Mouse (Mus musculus): ENCODE results near the gene Nanos1. TPM values are rescaled to one million over a fixed set of nuclear protein-coding genes. Genes with fewer than 3 reads are reported as not detected.

Nanos1 gene
- 1.2 and 1.5 TPM in 2 replicates for polyA plus RNA-seq (2014; fragmentation: Nextera tagmentation; extraction: Ambion mirVana)

DNA sequence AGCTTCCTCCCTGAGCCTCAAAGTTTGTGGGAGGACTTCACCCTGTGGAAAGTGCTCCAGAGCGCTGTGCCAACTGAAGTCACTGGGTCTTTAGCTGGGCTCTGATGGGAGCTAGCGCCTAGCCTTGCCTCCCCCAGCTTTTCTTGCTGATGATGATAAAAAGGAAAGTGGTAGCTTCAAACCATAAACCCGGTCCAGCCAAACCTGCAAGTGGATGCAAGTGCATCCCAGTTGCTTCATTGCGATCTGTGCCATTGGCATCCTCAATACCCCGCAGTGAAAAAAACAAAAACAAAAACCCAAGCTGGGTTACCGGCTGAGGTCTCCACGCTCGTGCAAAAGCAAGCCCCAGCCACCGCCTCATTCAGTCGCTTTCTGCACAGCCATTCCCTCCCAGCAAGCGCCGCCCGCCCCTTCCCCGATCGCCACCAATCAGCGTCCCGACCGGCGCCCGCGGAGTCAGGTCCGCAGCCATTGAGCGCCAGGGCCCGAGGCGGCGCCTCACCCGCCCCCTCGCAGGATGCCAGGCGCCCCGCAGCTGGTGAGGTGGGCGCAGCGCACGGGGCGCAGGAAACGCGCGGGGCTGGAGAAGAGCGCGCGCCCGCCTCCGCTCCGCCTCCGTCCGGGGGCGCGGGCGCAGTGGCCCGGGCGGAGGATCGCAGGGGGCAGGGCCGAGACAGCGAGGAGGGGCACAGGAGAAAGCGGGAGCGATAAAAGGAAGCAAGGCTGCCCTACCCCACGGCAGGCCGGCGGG, at the start of gene Nanos1:
TSS of gene Nanos1 (plus strand) at position 550 of the 754 bp plus-strand sequence.
- ATAC-seq (replicated peaks; ENCODE audit: low FRiP score, low TSS enrichment, low read depth) = peak; percentile 88
- Histone ChIP-seq H3K9ac (ENCODE audit: low read length) (peak within 1 kb of the TSS; percentile 55), H3K27me3 (replicated peaks; ENCODE audit: control insufficient read depth, insufficient read depth, low read length) (0 out of 2 replicates have a peak, but pooled peaks cover 8% of the 10 kb centered on the region), H3K36me3 (ENCODE audit: control insufficient read depth, insufficient read depth, low read length) (peaks cover 8% of the 10 kb centered on the region), H3K27ac (ENCODE audit: low read depth) (0 out of 2 replicates have a peak within 1 kb of the TSS, but pooled peaks have one; percentile 22), H3K9me3 (ENCODE audit: control insufficient read depth, low read length) (no peaks in the 10 kb centered on the region), H3K4me2 (ENCODE audit: low read length) (peak within 1 kb of the TSS; percentile 100), H3K4me3 (ENCODE audit: low read depth, low read length) (peak within 1 kb of the TSS; percentile 71), H3K4me1 (replicated peaks; ENCODE audit: control insufficient read depth, insufficient read depth, low read length) (peaks cover 7% of the 10 kb centered on the region; the same call in 1 of the 2 replicates)
- WGBS = under 1% methylated on average over 53 of the region's 58 CpGs
- peak; percentile 92 for DNase-seq (ENCODE audit: low spot score)

GRCm38 (mm10) chr19:60709193-60709900, 46.4 kb upstream of the Nanos1 start:
- Histone ChIP-seq H3K9ac (ENCODE audit: low read length) (no peak overlapping the region), H3K4me1 (replicated peaks; ENCODE audit: control insufficient read depth, insufficient read depth, low read length) (no peaks in the 10 kb centered on the region), H3K27me3 (replicated peaks; ENCODE audit: control insufficient read depth, insufficient read depth, low read length) (no peaks in the 10 kb centered on the region), H3K36me3 (ENCODE audit: control insufficient read depth, insufficient read depth, low read length) (no peaks in the 10 kb centered on the region), H3K9me3 (ENCODE audit: control insufficient read depth, low read length) (no peaks in the 10 kb centered on the region), H3K4me3 (ENCODE audit: low read depth, low read length) (no peak overlapping the region), H3K4me2 (ENCODE audit: low read length) (no peak overlapping the region), H3K27ac (ENCODE audit: low read depth) (no peak overlapping the region)
- ATAC-seq (replicated peaks; ENCODE audit: low FRiP score, low TSS enrichment, low read depth) (no peak), DNase-seq (ENCODE audit: low spot score) (no peak)
- WGBS = 74% methylated on average over 4 of the region's 4 CpGs

GRCm38 (mm10) chr19:60710196-60710595, 45.6 kb upstream of the Nanos1 start:
- no peak overlapping the region for H3K9ac ChIP-seq (ENCODE audit: low read length)
- DNase-seq (ENCODE audit: low spot score) = no peak
- H3K4me1 ChIP-seq (replicated peaks; ENCODE audit: control insufficient read depth, insufficient read depth, low read length) = no peaks in the 10 kb centered on the region
- H3K9me3 ChIP-seq (ENCODE audit: control insufficient read depth, low read length) = no peaks in the 10 kb centered on the region
- H3K4me2 ChIP-seq (ENCODE audit: low read length) = no peak overlapping the region
- WGBS = 45% methylated on average over 3 of the region's 3 CpGs
- H3K27me3 ChIP-seq (replicated peaks; ENCODE audit: control insufficient read depth, insufficient read depth, low read length) = no peaks in the 10 kb centered on the region
- no peak overlapping the region for H3K4me3 ChIP-seq (ENCODE audit: low read depth, low read length)
- no peaks in the 10 kb centered on the region for H3K36me3 ChIP-seq (ENCODE audit: control insufficient read depth, insufficient read depth, low read length)
- no peak overlapping the region for H3K27ac ChIP-seq (ENCODE audit: low read depth)
- no peak for ATAC-seq (replicated peaks; ENCODE audit: low FRiP score, low TSS enrichment, low read depth)

GRCm38 (mm10) chr19:60712577-60712976, 43.2 kb upstream of the Nanos1 start:
- ATAC-seq (replicated peaks; ENCODE audit: low FRiP score, low TSS enrichment, low read depth) (no peak), DNase-seq (ENCODE audit: low spot score) (no peak)
- Histone ChIP-seq H3K4me1 (replicated peaks; ENCODE audit: control insufficient read depth, insufficient read depth, low read length) (no peaks in the 10 kb centered on the region), H3K4me3 (ENCODE audit: low read depth, low read length) (no peak overlapping the region), H3K4me2 (ENCODE audit: low read length) (no peak overlapping the region), H3K27ac (ENCODE audit: low read depth) (no peak overlapping the region), H3K9ac (ENCODE audit: low read length) (no peak overlapping the region), H3K27me3 (replicated peaks; ENCODE audit: control insufficient read depth, insufficient read depth, low read length) (no peaks in the 10 kb centered on the region), H3K36me3 (ENCODE audit: control insufficient read depth, insufficient read depth, low read length) (no peaks in the 10 kb centered on the region), H3K9me3 (ENCODE audit: control insufficient read depth, low read length) (no peaks in the 10 kb centered on the region)
- 88% methylated on average over 2 of the region's 2 CpGs for WGBS

DNA sequence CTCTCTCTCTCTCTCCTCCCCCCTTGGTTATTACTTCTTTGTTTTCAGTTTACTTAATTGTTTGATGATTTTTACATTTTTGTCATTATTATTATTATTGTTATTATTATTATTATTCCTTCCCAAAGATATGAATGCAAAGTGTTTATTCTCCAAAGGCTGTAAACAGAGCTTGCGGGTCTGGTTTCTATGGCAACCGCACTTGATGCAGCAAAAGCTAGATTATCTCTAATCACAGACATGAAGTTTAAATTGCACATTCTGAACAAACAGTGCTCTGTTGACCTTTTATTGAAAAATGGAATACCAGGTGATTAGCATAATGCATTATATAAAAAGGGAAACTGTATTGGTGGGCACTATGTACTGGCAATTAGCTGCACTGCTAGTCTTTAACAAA, 39.4 kb upstream of the Nanos1 start:
- Histone ChIP-seq H3K9ac (ENCODE audit: low read length) (no peak overlapping the region), H3K4me2 (ENCODE audit: low read length) (no peak overlapping the region), H3K9me3 (ENCODE audit: control insufficient read depth, low read length) (no peaks in the 10 kb centered on the region), H3K27me3 (replicated peaks; ENCODE audit: control insufficient read depth, insufficient read depth, low read length) (no peaks in the 10 kb centered on the region), H3K4me3 (ENCODE audit: low read depth, low read length) (no peak overlapping the region), H3K36me3 (ENCODE audit: control insufficient read depth, insufficient read depth, low read length) (no peaks in the 10 kb centered on the region), H3K4me1 (replicated peaks; ENCODE audit: control insufficient read depth, insufficient read depth, low read length) (no peaks in the 10 kb centered on the region), H3K27ac (ENCODE audit: low read depth) (no peak overlapping the region)
- 93% methylated on average over 2 of the region's 2 CpGs for WGBS
- ATAC-seq (replicated peaks; ENCODE audit: low FRiP score, low TSS enrichment, low read depth) (no peak), DNase-seq (ENCODE audit: low spot score) (no peak)

GRCm38 (mm10) chr19:60730281-60730852, 25.4 kb upstream of the Nanos1 start:
- Histone ChIP-seq H3K4me1 (replicated peaks; ENCODE audit: control insufficient read depth, insufficient read depth, low read length) (no peaks in the 10 kb centered on the region), H3K4me3 (ENCODE audit: low read depth, low read length) (no peak overlapping the region), H3K27me3 (replicated peaks; ENCODE audit: control insufficient read depth, insufficient read depth, low read length) (0 out of 2 replicates have a peak, but pooled peaks cover 4% of the 10 kb centered on the region), H3K9me3 (ENCODE audit: control insufficient read depth, low read length) (no peaks in the 10 kb centered on the region), H3K9ac (ENCODE audit: low read length) (no peak overlapping the region), H3K27ac (ENCODE audit: low read depth) (no peak overlapping the region), H3K36me3 (ENCODE audit: control insufficient read depth, insufficient read depth, low read length) (no peaks in the 10 kb centered on the region), H3K4me2 (ENCODE audit: low read length) (no peak overlapping the region)
- 57% methylated on average over 2 of the region's 2 CpGs for WGBS
- ATAC-seq (replicated peaks; ENCODE audit: low FRiP score, low TSS enrichment, low read depth) (no peak), DNase-seq (ENCODE audit: low spot score) (no peak)

DNA sequence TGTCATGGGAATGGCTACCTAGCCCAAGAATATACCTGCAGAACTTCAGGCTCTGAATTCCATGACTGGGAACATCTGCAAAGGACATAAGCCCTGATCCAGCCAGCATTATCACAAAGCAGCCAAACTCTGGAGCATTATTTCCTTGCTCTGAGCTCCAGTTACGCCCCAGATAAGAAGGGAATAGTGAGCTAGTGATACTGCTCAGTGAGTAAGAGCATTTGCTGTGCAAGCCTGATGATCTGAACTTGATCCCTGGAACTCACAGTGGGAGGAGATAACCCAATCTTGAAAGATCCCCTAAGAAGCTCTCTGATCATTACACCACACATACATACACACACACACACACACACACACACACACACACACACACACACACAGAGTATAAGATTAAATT, 24.5 kb upstream of the Nanos1 start:
- ATAC-seq (replicated peaks; ENCODE audit: low FRiP score, low TSS enrichment, low read depth) (no peak), DNase-seq (ENCODE audit: low spot score) (no peak)
- Histone ChIP-seq H3K27ac (ENCODE audit: low read depth) (no peak overlapping the region), H3K9ac (ENCODE audit: low read length) (no peak overlapping the region), H3K9me3 (ENCODE audit: control insufficient read depth, low read length) (no peaks in the 10 kb centered on the region), H3K4me3 (ENCODE audit: low read depth, low read length) (no peak overlapping the region), H3K36me3 (ENCODE audit: control insufficient read depth, insufficient read depth, low read length) (no peaks in the 10 kb centered on the region), H3K4me2 (ENCODE audit: low read length) (no peak overlapping the region), H3K27me3 (replicated peaks; ENCODE audit: control insufficient read depth, insufficient read depth, low read length) (0 out of 2 replicates have a peak, but pooled peaks cover 4% of the 10 kb centered on the region), H3K4me1 (replicated peaks; ENCODE audit: control insufficient read depth, insufficient read depth, low read length) (no peaks in the 10 kb centered on the region)
- WGBS = 76% methylated on average over 1 of the region's 1 CpGs

GRCm38 (mm10) chr19:60731966-60732365, 23.8 kb upstream of the Nanos1 start:
- Histone ChIP-seq H3K9ac (ENCODE audit: low read length) (no peak overlapping the region), H3K4me1 (replicated peaks; ENCODE audit: control insufficient read depth, insufficient read depth, low read length) (no peaks in the 10 kb centered on the region), H3K4me2 (ENCODE audit: low read length) (no peak overlapping the region), H3K4me3 (ENCODE audit: low read depth, low read length) (no peak overlapping the region), H3K27ac (ENCODE audit: low read depth) (no peak overlapping the region), H3K27me3 (replicated peaks; ENCODE audit: control insufficient read depth, insufficient read depth, low read length) (0 out of 2 replicates have a peak, but pooled peaks cover 4% of the 10 kb centered on the region), H3K36me3 (ENCODE audit: control insufficient read depth, insufficient read depth, low read length) (no peaks in the 10 kb centered on the region), H3K9me3 (ENCODE audit: control insufficient read depth, low read length) (no peaks in the 10 kb centered on the region)
- 83% methylated on average over 1 of the region's 1 CpGs for WGBS
- DNase-seq (ENCODE audit: low spot score) (no peak), ATAC-seq (replicated peaks; ENCODE audit: low FRiP score, low TSS enrichment, low read depth) (no peak)

All from intestine, embryonic 14.5 days (tissue).